Mouse (Mus musculus): ENCODE measurements around the gene Shisa2.

Gene Shisa2

DNA sequence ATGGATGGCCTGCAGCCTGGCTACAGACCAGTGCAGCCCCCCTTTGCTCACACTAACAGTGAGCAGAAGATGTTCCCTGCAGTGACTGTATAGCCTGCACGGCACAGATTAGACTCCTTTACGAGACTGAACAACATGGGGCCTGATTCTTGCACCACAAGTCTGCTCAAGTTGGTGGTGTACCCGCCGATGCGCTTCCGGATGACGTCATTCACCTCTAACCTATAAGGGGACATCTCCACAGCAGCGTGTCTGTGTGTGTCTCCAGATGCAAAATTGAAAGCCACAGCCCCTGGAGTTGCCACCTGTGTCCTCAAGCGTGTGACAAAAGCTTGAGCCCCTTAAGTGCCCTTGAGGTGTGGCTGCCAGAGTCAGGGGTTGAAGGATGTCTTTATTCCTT, 5.0 kb downstream of the Shisa2 start:
- DNase-seq (ENCODE audit: low spot score in 2 of 2) = no peak

DNA sequence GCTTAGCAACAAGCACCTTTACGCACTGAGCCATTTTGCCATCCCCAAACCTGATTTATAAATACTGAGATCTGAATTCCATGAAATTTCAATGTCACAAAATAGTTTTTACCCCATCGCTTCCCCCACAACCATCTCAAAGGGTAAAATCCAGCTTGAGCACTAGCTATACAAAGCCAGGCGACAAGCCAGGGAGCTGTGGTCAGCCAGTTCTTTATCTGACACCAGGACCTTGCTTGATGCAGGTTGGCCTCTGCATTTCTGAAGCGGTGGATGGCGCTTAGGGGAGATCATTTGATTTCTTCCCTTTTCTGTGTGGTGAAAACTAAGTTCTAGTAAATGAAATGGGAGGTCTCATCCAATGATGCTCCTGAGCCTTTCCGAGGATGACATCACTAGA, 7.0 kb downstream of the Shisa2 start:
- no peak for DNase-seq (ENCODE audit: low spot score in 2 of 2)

DNA sequence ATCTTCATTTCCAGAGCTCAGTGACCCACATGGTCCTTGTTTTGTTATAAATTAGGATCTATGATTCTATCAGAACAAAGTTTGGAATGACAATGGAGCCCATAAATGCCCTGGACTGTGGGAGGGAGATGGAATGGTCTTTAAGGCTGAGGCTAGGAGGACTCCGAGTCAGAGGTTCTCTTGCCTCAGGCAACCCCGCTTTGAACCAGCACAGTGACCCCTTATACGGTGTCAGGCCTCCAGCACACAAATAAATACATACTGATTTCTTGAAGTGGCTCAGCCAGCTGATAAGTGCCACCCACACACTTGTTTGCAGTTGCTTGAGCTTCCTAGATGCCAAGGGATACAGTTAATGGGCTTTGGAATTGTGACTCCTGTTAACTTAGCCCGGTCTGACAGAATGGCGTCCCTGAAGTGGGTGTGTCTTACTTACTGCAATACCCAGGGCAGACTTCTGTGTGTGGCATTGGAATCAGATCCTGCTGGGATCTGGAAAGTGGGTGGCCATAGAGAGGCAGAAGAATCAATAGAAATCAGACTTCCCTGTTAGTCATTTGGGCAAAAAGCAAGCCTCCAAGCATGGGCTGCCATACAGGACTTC, 8.3 kb downstream of the Shisa2 start:
- no peak for DNase-seq (ENCODE audit: low spot score in 2 of 2)

DNA sequence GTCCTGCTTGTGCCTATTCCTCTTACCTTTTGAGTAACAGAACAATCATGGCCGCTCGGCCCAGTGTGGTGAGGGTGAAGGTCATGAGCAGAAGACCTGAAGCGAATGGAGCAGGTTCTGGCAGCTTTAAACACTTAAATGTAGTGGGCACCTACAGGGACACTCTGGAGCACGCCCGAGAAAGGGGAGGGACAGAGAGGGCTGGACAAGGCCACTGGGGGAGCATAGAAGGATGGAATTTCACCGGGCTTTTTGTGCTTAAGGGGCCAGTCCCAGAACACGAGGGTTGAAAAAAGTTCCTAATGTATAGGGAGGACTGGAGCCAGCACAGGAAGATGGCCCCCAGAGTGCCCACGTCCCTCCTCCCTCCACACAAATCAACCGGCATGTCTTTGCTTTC, 8.9 kb downstream of the Shisa2 start:
- DNase-seq (ENCODE audit: low spot score in 2 of 2) = no peak

DNA sequence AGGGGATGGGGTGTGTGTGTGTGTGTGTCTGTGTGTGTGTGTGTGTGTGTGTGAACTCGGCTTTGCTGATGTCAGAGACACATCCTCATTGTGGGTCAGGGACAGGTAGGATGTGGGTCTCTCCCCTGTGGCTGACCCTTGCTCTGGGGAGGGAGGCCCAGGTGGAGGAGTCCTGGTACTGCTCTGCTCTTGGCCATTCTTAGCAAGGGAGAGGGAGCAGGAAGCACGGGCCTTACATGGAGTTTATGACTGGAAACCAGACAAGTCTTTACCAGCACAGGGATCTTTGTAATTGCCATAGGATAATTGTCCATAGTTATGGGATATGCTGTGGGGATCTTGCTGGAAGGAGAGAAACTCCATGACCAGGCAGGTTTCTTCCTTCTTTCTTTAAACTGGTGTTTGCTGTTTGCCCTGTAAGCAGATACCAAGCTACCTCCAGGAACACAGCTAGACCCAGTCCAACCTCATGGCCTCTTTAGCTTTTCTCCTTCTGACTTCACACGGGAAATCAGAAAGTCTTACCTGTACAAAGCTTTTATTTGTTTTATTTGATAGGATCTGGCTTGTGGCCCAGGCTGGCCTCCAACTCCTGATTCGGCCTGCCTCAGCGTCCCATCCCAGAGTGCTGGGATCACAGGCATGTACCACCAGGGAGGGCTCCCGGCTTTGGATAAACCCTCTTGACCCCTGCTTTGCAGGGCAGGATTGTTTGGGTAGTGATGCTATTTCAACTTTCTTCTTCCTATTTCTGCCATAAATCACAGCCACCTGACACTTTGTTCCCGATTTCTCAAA, 14.0 kb downstream of the Shisa2 start:
- no peak for DNase-seq (ENCODE audit: low spot score in 2 of 2)

DNA sequence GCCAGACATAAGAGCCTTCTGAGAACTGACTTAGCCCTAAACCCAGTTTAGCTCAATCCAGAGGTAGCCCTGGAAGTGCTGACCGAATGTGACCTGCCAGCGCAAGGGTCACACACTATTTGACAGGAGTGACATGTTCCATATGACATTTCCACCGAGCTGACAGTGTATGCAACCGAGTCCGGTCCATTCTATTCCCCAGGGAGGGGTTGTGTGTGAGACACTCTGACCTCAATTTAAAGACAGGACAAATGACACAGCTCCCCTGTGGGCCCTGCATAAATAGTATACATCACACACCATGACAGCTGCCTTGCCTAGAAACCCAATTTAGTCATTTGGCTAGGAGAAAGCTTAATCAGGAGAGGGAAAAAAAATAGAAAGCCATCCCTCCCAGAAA, 16.7 kb downstream of the Shisa2 start:
- no peak for DNase-seq (ENCODE audit: low spot score in 2 of 2)

DNA sequence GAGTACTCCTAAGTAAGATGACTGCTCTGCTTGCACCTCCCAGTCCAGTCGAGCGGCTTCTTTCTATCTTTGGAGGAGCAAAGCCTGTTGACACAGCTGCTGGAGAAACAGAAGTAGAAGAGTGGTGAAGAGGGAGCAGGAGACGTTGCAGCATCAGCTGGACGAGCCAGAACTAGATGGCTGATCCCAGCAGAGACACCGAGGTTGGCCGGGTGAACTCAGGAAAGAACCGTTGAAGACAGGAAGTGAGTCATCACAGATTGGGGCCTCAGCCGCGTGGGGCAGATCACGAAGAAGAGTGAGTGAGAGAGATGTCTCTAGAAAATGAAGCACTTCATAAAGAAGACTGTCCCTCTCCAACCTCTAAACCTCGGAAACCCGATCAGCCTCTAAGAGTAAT, 18.5 kb downstream of the Shisa2 start:
- DNase-seq (ENCODE audit: low spot score in 2 of 2) = no peak

DNA sequence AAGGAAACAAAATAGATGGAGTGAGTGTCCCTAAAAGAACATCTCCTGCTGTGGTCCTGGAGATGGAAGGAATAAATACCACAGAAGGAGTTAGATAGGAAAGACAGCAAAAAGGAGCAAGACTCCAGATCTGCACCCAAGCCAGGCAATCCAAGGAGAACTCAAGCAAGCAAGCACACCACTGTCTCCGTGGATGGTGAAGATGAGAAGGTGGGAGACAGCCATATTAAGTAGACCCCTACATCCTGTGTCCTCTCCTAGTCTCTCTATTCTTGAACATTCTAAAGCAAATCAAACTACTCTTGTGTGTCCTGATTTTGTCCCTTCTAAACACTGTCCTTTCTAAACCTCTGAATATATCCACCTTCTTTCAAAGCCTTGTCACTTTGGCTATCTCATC, 19.1 kb downstream of the Shisa2 start:
- DNase-seq (ENCODE audit: low spot score in 2 of 2) = no peak

DNA sequence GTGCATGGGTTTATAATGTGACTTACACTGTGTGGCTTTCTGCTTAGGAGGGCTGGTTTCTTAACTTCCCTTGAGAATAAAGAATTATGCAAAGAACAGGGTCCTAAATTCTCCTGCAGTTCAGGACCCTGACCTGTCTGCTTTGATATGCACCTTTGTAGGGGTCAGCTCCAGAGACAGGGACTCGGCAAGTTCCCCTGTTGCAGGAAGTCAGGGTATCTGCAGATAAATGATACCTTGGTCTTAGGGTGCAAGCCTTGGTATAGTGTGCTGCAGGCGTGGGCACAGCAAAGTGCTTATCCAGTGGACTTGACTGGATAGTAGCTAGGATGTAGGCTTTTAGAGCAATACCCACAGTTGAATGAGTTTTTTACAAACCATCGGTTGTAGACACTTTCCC, 19.8 kb downstream of the Shisa2 start:
- no peak for DNase-seq (ENCODE audit: low spot score in 2 of 2)

DNA sequence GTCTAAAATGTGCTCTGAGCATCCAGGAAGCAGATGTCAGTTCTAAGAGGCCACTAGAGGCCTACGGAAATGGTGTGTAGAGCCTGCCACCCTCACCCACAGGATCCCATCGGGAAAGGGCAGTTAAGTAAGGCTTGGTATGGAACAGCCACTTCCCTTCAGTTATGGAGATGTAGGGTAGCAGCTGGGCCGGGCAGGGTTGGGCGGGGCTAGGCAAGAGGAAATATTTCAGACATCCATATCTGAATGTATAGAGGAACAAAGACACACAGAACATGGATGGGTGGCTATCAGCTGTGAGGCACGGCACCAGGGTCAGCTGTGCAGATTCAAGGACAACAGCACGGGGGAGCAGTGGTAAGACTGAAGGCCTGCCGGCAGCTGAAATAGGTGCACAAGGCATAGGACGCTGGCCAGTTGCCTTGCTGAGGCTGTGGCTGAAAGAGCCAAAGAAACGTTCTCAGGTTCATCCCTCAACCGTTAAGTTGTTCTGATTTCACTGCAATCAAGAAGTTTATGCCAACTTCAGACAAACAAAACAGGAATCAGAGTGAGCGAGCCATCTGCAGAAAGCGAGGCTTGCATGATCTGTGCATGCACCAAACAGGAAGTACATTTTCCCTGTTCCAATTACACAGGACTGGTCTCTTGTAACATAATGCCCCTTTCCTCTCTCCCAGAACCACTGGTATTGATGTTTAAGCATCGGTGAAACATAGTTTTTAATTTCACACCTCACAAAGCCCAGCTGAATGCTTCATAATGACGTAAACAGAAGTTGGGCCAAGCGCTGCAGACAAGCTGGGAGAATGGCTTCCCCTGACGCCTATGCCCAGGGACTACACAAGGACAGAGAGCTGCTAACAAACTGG, 22.0 kb downstream of the Shisa2 start:
- DNase-seq (ENCODE audit: low spot score in 2 of 2) = no peak

DNA sequence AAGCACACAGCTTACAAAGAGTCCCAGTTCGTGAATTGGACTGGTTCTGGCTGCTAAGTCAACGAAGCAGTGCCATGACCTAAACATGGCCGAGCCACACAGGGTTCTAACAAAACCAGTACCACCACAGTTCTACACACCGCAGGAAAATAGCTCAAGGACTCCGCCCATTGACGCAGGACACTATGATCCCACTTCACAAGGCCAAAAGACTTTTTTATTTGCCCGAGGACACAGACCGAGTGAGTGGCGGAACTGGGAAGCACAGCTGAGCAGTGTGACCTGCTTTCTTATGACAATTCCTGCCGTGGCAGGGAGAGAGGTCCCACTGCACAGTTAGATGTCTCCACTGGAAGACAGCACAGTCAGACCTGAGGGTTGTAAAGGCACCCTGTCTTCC, 23.5 kb downstream of the Shisa2 start:
- DNase-seq (ENCODE audit: low spot score in 2 of 2) = no peak

DNA sequence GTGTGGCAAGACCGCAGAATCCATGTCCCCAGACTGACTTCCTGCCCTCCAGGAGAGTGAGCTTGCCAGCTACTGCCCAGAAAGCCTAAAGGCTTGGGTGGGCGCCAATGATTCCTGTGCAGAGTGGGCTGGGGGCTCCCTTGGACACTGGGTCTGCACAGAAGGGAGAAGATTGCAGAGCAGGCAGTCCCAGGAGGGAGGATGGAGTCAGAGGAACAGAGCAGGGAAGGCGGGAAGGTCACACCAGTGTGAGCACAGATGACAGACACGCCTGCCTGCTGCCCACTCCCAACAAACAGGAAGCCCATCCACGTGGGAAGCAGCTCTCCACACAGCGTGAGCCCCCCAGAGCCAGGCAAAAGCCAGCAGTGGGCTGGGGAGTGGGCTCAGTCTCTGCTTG, 24.2 kb downstream of the Shisa2 start:
- no peak for DNase-seq (ENCODE audit: low spot score in 2 of 2)

DNA sequence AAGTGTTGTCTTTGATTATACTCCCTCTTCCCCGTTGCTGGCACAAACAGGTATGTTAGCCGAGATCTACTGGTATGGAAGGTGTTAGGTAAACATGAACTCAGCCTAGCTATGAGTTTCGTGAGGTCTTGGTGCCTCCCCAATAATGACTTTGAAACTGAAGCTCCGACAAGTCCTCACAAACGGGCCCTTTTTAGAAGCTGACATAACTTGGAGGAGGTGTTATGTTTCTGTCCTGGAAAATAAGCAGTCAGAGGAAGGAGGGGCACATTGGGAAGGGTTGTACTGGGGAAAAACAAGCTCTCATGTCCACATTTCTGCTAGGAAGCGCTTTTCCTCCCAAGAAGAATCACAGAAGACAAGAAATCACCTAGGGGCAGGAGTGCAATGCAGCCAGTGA, 31.5 kb downstream of the Shisa2 start:
- DNase-seq (ENCODE audit: low spot score in 2 of 2) = no peak

DNA sequence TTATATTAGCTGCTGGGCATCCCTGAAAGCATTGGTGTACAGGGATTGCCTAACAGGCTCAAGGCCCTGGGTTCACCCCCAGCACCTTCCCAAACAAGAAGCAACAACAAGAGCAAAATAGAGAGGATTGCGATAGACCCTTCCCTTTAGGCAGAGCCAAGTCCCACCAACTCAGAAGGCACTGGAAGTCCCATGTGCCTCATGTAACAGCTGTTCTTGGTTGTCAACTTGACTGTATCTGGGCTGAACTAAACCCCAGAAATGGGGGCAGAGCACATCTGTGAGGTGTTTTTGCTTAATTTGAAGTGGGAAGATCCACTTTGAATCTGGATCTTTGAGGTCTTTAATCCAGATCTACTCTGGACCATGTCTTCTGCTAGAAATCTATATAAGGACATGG, 32.0 kb downstream of the Shisa2 start:
- no peak for DNase-seq (ENCODE audit: low spot score in 2 of 2)

DNA sequence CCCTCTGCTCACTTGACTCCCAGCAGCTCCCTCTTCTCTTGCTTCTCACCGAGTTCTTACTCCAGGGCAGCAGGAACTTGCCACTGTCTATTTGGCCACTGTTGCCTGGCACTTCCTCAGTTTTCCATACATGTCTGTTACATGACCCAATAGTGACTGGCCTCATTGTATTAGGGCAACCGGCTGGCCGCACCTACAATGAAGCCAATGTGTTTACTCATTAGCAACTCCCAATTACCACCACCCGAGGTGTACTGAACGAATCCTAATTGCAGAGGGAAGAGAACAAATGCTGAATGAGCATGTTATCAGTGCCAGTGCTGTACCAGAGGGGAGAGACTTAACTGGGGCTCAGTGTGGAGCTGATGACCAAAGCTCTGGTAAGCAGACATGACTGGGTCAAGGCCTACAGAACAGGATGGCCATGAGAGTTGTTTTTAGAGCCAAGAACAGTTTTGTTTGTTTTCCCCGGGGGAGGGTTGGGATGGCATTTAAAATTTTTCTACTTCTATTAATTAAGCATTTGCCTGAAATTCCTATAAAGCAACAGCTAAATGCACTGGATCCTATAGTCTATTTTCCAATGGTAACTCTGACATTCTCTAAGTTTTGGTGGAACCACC, 47.9 kb downstream of the Shisa2 start:
- DNase-seq (ENCODE audit: low spot score in 2 of 2) = peak in 1 of 2 experiments; percentile 30

DNA sequence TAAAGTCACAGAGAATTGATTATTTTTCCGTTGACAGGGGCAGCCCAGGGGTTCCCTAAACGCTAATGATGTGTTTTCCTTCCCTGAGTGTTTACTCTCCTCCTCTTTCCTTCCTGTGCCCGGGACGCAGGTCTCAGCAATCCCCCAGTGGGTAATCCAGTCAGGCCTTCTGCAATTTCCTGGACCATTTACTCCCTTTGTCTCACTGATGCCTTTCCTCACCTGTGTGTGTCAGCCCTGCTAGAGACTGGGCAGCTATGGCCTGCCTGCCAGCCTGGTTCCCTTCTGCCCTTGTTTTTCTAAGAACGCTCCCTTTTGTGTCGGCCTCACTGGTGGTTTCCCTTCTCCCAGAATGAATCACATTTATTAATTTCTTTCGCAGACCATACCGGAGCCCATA, 49.4 kb downstream of the Shisa2 start:
- no peak for DNase-seq (ENCODE audit: low spot score in 2 of 2)

DNA sequence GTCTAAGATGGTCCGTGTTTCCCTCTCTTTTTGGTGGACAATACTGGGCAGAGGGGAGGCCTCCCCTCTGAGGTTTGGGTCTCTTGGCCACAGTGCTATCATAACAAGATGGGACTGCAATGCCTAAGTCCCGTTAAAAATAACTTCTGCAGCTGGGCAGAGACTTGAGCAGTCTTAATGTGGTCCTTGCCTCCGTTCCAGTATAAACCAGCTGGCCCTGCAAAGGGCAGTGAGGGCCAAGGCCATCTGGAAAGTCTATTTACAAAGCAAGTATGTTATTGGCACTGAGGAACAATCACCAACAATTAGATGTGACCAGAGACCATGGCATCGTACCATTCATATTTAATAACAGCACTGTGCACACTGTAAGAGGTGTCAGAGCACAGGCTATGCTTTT, 50.2 kb downstream of the Shisa2 start:
- DNase-seq (ENCODE audit: low spot score in 2 of 2) = no peak

DNA sequence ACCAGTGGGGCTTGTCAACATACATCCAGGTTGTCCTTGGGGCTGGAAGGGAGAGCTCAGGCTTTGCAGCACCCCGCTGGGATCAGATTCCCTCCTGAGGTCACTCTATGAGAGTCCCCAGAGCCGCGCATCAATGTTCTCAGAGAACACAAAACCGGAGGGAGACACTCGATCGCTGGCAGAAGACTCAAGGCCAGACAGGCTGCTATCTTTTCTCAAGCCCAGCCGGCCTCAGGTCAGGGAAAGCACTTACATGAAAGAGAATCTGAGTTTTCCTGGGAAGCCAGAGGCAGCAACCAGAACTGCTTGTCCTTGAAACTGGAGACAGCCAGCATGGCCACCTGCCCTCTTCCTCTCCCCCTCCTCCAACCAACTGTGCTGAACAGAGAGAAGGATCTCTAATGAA, 52.5 kb downstream of the Shisa2 start:
- DNase-seq (ENCODE audit: low spot score in 2 of 2) = no peak
